Mouse (Mus musculus): Measurements from ENCODE around the gene Adm. TPM values are rescaled to one million over a fixed set of nuclear protein-coding genes. Genes with fewer than 3 reads are reported as not detected.

Adm gene
- polyA plus RNA-seq, 1 experiment from 2014 or later, result 7.3 TPM

DNA sequence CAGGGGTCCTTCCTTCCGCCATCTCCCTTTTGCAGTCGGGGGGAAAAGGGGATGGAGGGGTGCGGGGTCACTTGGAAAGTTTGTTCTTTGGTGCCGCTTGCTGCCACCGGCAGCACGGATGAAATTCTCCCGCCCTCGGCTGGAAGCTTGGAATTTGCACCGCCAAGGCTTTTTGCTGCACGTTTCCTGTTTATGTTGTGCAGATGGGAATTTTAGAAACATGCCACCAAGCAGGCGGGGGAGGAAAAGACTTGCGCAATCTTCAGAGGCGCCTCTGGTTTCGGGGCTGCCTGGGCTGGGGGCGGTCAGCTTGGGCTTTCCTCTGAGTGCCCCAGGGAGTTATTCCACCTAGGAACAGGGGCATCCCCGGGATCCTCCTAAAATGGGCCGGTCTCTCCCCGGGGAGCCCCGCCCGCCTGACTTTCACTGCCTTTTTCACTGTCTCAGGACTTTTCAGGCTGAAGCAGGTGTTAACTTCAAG lies 12.3 kb upstream of the Adm start:
- H3K4me1 ChIP-seq, result peaks cover 13% of the 10 kb centered on the region
- H3K9ac ChIP-seq, result peak overlapping the region; percentile 85
- H3K27me3 ChIP-seq, result no peaks in the 10 kb centered on the region
- WGBS, result 0% methylated on average over 20 of the region's 20 CpGs
- H3K9me3 ChIP-seq, result no peaks in the 10 kb centered on the region
- H3K4me2 ChIP-seq, result peak overlapping the region; percentile 85
- H3K27ac ChIP-seq, result peak overlapping the region; percentile 98
- H3K36me3 ChIP-seq, result no peaks in the 10 kb centered on the region
- H3K4me3 ChIP-seq, result peak overlapping the region; percentile 87
- ATAC-seq (ENCODE audit: insufficient number of reproducible peaks, low FRiP score, low TSS enrichment, low read depth), result 0 out of 2 replicates have a peak, but pooled peaks have one; percentile 2

DNA sequence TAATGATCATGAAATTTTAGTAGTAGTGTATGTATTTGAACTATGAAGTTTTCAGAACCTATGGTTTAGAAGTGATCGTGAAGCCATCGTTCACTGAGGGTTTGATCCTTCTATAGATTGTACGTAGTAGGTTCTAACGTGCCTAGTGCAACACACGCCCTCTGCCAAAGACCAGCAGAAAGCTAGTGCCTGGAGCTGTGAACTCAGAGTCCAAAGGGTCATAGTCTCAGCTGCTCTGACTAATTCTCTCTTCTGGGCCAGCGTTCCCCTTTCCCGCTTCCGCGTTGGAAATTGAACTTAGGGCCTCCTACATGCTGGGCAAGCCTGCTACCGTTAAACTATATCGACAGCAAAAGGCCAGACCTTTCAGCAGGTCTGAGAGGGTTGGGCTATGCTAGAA lies 11.7 kb upstream of the Adm start:
- no peak overlapping the region for H3K4me3 ChIP-seq
- H3K4me1 ChIP-seq, result peaks cover 13% of the 10 kb centered on the region
- H3K4me2 ChIP-seq, result peak overlapping the region; percentile 85
- no peaks in the 10 kb centered on the region for H3K36me3 ChIP-seq
- 0 out of 2 replicates have a peak, but pooled peaks cover 2% of the 10 kb centered on the region for H3K27me3 ChIP-seq
- H3K27ac ChIP-seq, result peak overlapping the region; percentile 98; the same call in 1 of the 2 replicates
- ATAC-seq (ENCODE audit: insufficient number of reproducible peaks, low FRiP score, low TSS enrichment, low read depth), result no peak
- 18% methylated on average over 11 of the region's 11 CpGs for WGBS
- H3K9me3 ChIP-seq, result no peaks in the 10 kb centered on the region
- no peak overlapping the region for H3K9ac ChIP-seq

DNA sequence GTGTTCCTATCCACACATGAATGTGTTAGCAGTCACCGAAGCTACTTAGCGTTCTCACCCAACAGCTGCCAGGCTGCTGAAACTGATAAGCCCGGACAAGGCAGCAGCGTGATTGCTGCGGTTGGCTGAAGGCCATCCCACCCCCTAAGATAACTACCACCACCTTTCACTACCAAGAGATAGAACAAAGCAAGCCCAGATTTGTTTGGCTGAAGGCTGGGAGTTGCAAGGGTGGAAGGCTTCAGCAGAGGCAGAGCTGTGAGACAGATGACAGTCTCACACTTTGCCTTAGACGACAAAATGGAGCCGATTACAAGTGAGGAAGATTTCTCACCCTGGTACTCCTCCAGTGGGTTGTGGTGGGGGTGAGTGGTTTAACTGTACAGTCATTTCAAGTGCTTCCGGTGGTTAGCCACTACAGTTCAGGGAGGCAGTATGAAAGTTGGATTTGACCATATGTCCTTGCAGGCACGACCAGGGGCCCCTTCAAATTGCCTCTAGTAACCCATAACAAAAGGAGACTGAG lies 8.3 kb upstream of the Adm start:
- ATAC-seq (ENCODE audit: insufficient number of reproducible peaks, low FRiP score, low TSS enrichment, low read depth), result no peak
- no peak overlapping the region for H3K9ac ChIP-seq
- peaks cover 7% of the 10 kb centered on the region; the same call in 1 of the 2 replicates for H3K4me1 ChIP-seq
- H3K36me3 ChIP-seq, result no peaks in the 10 kb centered on the region
- H3K27ac ChIP-seq, result no peak overlapping the region
- H3K27me3 ChIP-seq, result 0 out of 2 replicates have a peak, but pooled peaks cover 2% of the 10 kb centered on the region
- no peak overlapping the region for H3K4me3 ChIP-seq
- no peak overlapping the region for H3K4me2 ChIP-seq
- WGBS, result 28% methylated on average over 9 of the region's 9 CpGs
- H3K9me3 ChIP-seq, result no peaks in the 10 kb centered on the region

DNA sequence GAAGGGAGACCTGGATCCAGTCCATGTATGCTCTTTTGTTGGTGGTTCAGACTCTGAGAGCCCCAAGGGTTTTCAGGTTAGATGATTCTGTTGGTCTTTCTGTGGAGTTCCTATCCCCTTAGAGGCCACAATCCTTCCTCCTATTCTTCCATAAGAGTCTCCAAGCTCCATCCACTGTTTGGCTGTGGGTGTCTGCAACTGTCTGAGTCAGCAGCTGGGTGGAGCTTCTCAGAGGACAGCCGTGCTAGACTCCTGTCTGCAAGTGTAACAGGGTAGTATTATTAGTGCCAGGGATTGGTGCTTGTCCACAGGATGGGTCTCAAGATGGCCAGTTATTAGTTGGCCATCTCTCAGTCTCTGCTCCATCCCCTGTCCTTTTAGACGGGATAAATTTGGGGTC lies 3.4 kb upstream of the Adm start:
- WGBS, result 54% methylated on average over 2 of the region's 2 CpGs
- no peaks in the 10 kb centered on the region for H3K36me3 ChIP-seq
- no peak overlapping the region for H3K4me3 ChIP-seq
- H3K27me3 ChIP-seq, result peaks cover 46% of the 10 kb centered on the region
- no peak overlapping the region for H3K4me2 ChIP-seq
- H3K9me3 ChIP-seq, result no peaks in the 10 kb centered on the region
- no peak overlapping the region for H3K9ac ChIP-seq
- H3K27ac ChIP-seq, result no peak overlapping the region
- H3K4me1 ChIP-seq, result peaks cover 37% of the 10 kb centered on the region
- ATAC-seq (ENCODE audit: insufficient number of reproducible peaks, low FRiP score, low TSS enrichment, low read depth), result no peak

DNA sequence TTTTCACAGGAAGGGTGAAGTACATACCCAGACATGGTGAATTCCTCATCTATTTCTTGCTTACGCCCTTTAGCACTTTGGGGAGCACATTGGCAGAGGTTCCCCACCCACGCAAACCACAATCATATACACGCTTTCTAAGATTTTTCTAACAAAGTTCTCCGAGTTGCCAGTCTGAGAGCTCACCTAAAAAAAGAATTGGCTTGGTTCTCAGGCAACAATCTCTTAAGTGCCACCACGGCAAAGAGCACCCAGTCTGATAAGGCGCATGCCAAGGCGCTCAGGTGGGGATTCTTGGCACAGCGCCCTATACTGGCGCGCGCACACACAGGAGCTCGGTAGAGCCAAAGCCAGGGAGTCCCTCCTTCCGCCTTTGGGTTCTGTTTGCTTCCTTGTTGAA lies 2.5 kb upstream of the Adm start:
- Histone ChIP-seq H3K27me3 (peaks cover 53% of the 10 kb centered on the region), H3K9ac (no peak overlapping the region), H3K27ac (no peak overlapping the region), H3K4me1 (peaks cover 42% of the 10 kb centered on the region), H3K9me3 (no peaks in the 10 kb centered on the region), H3K4me2 (no peak overlapping the region), H3K36me3 (no peaks in the 10 kb centered on the region), H3K4me3 (no peak overlapping the region)
- WGBS, result 79% methylated on average over 13 of the region's 13 CpGs
- ATAC-seq (ENCODE audit: insufficient number of reproducible peaks, low FRiP score, low TSS enrichment, low read depth), result no peak

DNA sequence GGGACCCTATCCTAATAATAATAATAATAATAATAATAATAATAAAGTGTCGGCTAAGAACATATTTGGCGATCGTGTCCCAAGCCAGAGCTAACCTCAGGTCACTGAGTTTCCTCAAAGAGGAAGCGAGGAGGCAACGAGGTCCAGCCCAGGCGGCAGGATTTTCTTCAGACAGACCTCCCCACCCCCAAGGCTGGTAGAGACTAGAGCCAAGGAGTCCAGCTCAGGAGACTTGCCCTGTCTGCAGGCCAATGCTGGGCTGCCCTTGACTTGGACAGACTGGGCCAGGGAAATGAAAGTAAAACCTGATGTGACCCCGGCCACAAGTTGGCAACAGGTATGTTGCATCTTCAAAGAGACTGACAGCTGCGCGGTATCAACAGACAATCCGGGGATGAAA lies 2.0 kb upstream of the Adm start:
- 59% methylated on average over 10 of the region's 10 CpGs for WGBS
- H3K4me1 ChIP-seq, result peaks cover 45% of the 10 kb centered on the region
- H3K4me2 ChIP-seq, result no peak overlapping the region
- H3K27ac ChIP-seq, result no peak overlapping the region
- no peak for ATAC-seq (ENCODE audit: insufficient number of reproducible peaks, low FRiP score, low TSS enrichment, low read depth)
- peaks cover 52% of the 10 kb centered on the region for H3K27me3 ChIP-seq
- H3K9me3 ChIP-seq, result no peaks in the 10 kb centered on the region
- no peaks in the 10 kb centered on the region for H3K36me3 ChIP-seq
- H3K4me3 ChIP-seq, result no peak overlapping the region
- H3K9ac ChIP-seq, result no peak overlapping the region

DNA sequence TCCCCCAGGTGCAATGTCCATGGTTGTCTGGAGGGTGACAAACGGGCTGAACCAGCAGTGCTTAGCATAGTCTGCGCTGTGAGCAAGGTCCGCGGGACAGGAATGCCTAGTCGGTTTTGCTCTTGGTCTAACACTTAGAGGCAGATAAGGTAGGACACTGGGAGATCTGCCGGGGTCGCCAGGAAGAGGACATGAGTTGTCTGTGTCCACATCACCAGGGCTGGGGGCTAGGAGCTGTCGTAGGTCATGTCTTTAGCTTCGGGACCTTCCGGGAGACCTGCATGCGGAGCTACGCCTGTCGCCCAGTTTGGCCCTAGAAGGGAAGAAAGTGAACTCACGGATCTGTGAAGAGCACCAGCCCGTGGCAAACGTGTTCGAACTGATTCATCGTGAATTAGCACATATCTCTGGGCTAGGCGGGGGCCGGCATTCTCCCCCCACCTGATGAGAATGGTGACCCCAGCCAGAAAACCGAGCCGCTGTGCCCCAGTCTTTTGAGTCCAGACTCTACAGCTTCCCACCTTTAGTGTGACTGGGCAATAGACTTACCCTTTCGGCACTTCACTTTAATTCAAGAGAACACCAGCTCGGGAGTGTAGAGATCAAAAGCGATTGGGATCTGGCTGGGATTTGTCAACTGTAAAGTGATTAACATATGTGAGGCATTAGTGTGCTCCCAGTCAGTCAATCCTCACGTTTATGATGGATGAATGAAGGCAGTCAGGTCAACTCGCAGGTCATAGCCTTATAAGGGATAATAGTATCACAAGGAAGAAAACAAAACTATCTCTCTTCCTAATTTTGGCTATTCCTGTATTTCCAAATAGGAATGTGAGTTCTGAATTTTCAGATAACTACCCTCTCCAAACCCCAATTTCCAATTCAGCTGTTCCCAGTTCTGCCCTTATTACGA lies 1.0 kb upstream of the Adm start:
- Histone ChIP-seq H3K27ac (no peak overlapping the region), H3K4me3 (peak overlapping the region; percentile 48), H3K27me3 (peaks cover 52% of the 10 kb centered on the region), H3K36me3 (no peaks in the 10 kb centered on the region), H3K4me2 (peak overlapping the region; percentile 75), H3K9ac (no peak overlapping the region; the same call in 1 of the 2 replicates), H3K9me3 (no peaks in the 10 kb centered on the region), H3K4me1 (peaks cover 55% of the 10 kb centered on the region)
- no peak for ATAC-seq (ENCODE audit: insufficient number of reproducible peaks, low FRiP score, low TSS enrichment, low read depth)
- 7% methylated on average over 28 of the region's 28 CpGs for WGBS

DNA sequence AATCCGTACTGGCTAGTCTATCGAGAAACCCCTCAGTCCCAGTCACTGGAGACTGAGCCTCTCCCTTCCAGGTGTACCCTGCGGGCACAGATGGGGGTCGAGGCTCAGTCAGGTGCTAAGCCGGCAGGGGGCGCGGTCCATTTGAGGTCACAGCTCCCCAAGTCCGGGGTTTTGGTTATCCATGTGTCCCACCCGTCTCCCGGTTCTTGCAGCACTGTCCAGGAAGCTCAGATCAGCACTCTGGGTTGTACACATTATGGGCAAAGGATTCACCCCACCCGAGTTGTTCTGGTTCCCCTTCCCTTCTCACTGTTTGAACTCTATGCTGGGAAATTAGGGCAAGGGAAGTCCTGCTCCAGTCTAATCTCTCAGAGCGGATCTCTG lies 370 bp upstream of the Adm start:
- Histone ChIP-seq H3K36me3 (no peaks in the 10 kb centered on the region), H3K27ac (no peak overlapping the region), H3K9ac (no peak overlapping the region), H3K27me3 (peaks cover 52% of the 10 kb centered on the region), H3K9me3 (no peaks in the 10 kb centered on the region), H3K4me2 (peak overlapping the region; percentile 75), H3K4me1 (peaks cover 57% of the 10 kb centered on the region), H3K4me3 (peak overlapping the region; percentile 48)
- under 1% methylated on average over 12 of the region's 12 CpGs for WGBS
- ATAC-seq (ENCODE audit: insufficient number of reproducible peaks, low FRiP score, low TSS enrichment, low read depth), result no peak

DNA sequence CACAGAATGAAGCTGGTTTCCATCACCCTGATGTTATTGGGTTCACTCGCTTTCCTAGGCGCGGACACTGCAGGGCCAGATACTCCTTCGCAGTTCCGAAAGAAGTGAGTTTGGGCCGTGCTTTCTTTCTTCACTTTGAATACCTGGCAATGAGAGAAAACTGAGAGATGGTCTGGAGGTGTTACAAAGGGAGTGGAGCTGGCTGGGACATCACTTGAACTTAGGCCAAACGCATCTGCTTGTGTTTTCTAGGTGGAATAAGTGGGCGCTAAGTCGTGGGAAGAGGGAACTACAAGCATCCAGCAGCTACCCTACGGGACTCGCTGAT lies 776 bp downstream of the Adm start:
- Histone ChIP-seq H3K9ac (0 out of 2 replicates have a peak overlapping the region, but pooled peaks have one; percentile 29), H3K36me3 (no peaks in the 10 kb centered on the region), H3K9me3 (no peaks in the 10 kb centered on the region), H3K4me3 (peak overlapping the region; percentile 48), H3K27ac (no peak overlapping the region), H3K27me3 (peaks cover 52% of the 10 kb centered on the region), H3K4me2 (peak overlapping the region; percentile 75), H3K4me1 (peaks cover 57% of the 10 kb centered on the region)
- no peak for ATAC-seq (ENCODE audit: insufficient number of reproducible peaks, low FRiP score, low TSS enrichment, low read depth)
- under 1% methylated on average over 11 of the region's 11 CpGs for WGBS

DNA sequence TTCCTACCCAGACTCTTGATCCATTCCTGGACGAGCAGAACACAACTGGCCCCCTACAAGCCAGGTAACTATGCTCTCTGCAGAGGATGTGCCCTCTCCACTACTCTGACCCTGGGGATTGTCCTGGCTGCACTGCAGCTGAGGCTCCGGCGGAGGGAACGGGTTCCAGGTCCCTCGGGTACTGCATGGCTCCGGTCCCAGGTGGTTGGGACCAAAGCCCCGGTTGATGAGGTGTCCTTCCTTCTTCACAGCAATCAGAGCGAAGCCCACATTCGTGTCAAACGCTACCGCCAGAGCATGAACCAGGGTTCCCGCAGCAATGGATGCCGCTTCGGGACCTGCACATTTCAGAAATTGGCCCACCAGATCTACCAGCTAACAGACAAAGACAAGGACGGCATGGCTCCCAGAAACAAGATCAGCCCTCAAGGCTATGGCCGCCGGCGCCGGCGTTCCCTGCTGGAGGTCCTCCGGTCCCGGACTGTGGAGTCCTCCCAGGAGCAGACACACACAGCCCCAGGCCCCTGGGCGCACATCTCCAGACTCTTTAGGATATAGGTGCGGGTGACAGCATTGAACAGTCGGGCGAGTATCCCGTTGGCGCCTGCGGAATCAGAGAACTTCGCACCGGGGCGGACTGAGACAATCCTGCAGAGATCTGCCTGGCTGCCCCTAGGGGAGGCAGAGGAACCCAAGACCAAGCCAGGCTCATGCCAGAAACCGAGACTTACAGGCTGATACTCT lies 1.3 kb downstream of the Adm start:
- 1% methylated on average over 33 of the region's 33 CpGs for WGBS
- peaks cover 52% of the 10 kb centered on the region for H3K27me3 ChIP-seq
- H3K9me3 ChIP-seq, result no peaks in the 10 kb centered on the region
- no peak for ATAC-seq (ENCODE audit: insufficient number of reproducible peaks, low FRiP score, low TSS enrichment, low read depth)
- peaks cover 57% of the 10 kb centered on the region for H3K4me1 ChIP-seq
- peak overlapping the region; percentile 75 for H3K4me2 ChIP-seq
- H3K27ac ChIP-seq, result no peak overlapping the region
- no peaks in the 10 kb centered on the region for H3K36me3 ChIP-seq
- H3K9ac ChIP-seq, result peak overlapping the region; percentile 29; the same call in 1 of the 2 replicates
- peak overlapping the region; percentile 48 for H3K4me3 ChIP-seq

DNA sequence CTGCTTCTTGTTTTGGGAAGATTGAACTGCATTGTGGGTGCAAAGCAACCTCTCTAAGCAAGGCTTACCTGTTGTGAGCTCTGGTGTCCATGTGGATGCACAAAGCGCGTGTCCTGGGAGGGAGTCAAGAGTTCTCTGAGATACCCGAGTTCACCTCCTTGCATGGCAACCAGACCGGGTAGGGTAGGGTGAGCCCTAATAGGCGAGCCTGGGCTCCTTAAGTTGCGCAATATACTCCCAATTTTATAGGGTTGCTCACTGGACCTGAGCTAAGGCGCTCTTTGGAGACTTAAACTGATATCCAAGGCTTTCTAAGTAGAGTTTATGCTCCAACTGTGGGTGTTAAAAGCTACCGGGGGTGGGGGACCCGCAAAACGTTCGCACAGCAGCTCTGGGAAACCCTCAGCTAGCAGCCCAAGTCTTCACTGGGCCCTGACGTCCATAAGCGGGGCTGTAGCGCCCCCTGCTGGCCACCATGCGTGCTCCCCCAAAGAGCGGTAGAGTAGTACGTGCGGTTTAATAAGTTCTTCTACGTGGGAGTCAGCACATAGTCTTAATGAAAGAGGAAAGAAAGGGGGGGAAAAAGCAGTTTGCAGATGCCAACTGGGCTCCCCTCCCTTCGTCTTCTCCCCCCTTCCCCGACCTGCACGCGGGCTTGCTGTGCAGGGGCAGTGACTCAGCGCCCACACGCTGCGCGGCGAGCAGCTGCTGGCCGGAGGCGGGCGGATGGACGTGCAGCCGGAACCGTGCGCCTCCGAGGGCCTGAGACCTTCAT lies 2.6 kb downstream of the Adm start:
- H3K4me2 ChIP-seq, result peak overlapping the region; percentile 90
- 2% methylated on average over 36 of the region's 36 CpGs for WGBS
- peak; percentile 86 for ATAC-seq (ENCODE audit: insufficient number of reproducible peaks, low FRiP score, low TSS enrichment, low read depth)
- no peaks in the 10 kb centered on the region for H3K9me3 ChIP-seq
- peaks cover 49% of the 10 kb centered on the region for H3K27me3 ChIP-seq
- H3K9ac ChIP-seq, result peak overlapping the region; percentile 41
- H3K4me1 ChIP-seq, result peaks cover 57% of the 10 kb centered on the region
- peak overlapping the region; percentile 6; the same call in 1 of the 2 replicates for H3K27ac ChIP-seq
- peak overlapping the region; percentile 48 for H3K4me3 ChIP-seq
- no peaks in the 10 kb centered on the region for H3K36me3 ChIP-seq

All from limb, embryonic 15.5 days (tissue).